Mouse (Mus musculus) limb, embryonic 10.5 days (tissue): ENCODE results near the gene Slc35b4. TPM values are rescaled to one million over a fixed set of nuclear protein-coding genes. Genes with fewer than 3 reads are reported as not detected.

ENCODE experiments used
- DNase-seq: peaks from one replicate; pipeline ENCODE4 v3.0.0-alpha.2; 2017; ENCODE audit warnings: low spot score
- H3K27ac ChIP-seq: fragments of 300-500 bp; sonication (generic); 2 replicates; pipeline ENCODE4 v1.5.1; 2016; ENCODE audit warnings: mild to moderate bottlenecking
- H3K27me3 ChIP-seq: fragments of 300-500 bp; sonication (generic); 2 replicates; pipeline ENCODE4 v1.6.1; 2016; ENCODE audit warnings: low read depth, mild to moderate bottlenecking; ENCODE audit not compliant: poor library complexity, severe bottlenecking
- H3K36me3 ChIP-seq: fragments of 300-500 bp; sonication (generic); 2 replicates; pipeline ENCODE4 v1.6.1; 2016; ENCODE audit warnings: mild to moderate bottlenecking, moderate library complexity
- H3K4me1 ChIP-seq: fragments of 300-500 bp; sonication (generic); 2 replicates; pipeline ENCODE4 v1.6.1; 2016
- H3K4me3 ChIP-seq: fragments of 300-500 bp; sonication (generic); 2 replicates; pipeline ENCODE4 v1.5.1; 2016; ENCODE audit warnings: mild to moderate bottlenecking, moderate library complexity
- H3K9me3 ChIP-seq: fragments of 300-500 bp; sonication (generic); replicated peaks from 2 replicates; pipeline ENCODE4 v1.6.1; 2016; ENCODE audit warnings: mild to moderate bottlenecking
- WGBS: fragments of 180-500 bp; shearing (Covaris S2); methylation state at CpG from one replicate; pipeline ENCODE4 v1.1.7; 2016; 5-methylcytosine and 5-hydroxymethylcytosine counted together
- polyA plus RNA-seq: library from polyadenylated mRNA; unstranded; fragments of >200 nt; fragmentation: Nextera tagmentation; extraction: Ambion mirVana; gene quantifications from 2 replicates; pipeline ENCODE4 v1.2.1, GENCODE M21; 2016

Slc35b4 gene
- polyA plus RNA-seq, 1 experiment from 2014 or later, result 40.1 TPM

DNA sequence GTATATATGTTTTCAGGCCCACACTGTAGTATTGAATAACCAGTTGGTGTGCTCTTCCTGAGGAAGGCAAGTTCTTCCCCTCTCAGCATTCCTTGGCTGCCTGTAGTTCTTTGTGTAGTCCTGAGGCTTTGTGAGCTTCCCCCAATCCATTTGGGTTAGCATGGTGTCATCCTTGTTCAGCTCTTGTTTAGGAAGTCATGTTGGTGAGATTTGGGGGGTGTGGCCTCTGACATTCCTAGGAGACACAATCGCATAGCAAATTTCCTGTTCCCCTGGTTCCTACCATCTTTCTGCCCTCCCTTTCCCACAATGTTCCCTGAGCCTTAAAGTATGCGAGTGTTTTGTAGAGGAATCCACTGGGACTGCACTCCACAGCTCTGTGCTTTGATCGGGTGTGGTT is 6.4 kb upstream of the Slc35b4 start:
- no peaks in the 10 kb centered on the region for H3K36me3 ChIP-seq
- no peak overlapping the region for H3K27ac ChIP-seq
- no peaks in the 10 kb centered on the region for H3K9me3 ChIP-seq
- no peak overlapping the region for H3K4me3 ChIP-seq
- no peak for DNase-seq
- H3K27me3 ChIP-seq, result no peaks in the 10 kb centered on the region
- WGBS, result 93% methylated on average over 3 of the region's 3 CpGs
- H3K4me1 ChIP-seq, result no peaks in the 10 kb centered on the region

DNA sequence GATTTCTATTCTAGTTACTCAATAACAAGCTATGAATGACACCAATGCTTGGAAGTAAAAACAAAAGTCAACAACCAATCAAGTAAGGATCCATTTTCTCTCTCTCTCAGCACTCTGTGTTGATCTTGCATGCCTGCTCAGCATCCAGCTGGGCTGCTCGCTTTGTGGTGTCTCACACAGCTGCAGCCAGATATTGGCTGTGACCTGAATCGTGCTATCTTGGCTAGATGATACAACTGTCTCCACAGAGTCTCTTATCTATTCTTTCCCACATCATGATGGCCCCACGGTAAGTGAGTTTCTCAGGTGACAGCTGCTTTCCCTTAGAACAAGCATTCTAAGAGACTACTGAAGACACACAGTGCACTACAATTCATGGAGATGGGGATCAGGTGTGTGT is 5.0 kb upstream of the Slc35b4 start:
- no peaks in the 10 kb centered on the region for H3K9me3 ChIP-seq
- 85% methylated on average over 3 of the region's 3 CpGs for WGBS
- no peak for DNase-seq

DNA sequence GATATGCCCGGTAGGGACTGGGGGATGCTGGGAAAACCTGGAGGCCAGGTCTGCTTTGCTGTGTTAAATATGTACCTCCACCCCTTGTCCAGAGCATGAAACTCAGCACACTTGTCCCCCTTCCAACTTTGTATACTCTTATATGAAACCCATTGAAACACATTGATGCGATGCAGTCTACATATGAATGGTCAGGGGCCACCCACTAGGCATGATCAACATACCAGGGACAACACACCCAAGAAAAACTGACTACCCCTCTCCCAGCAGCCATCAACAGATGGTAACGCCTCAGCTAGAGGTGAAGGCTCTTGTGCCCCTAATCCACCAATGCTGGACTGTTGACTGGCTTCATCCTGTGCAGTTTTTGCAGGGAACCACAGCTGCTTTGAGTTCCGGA is 3.0 kb upstream of the Slc35b4 start:
- Histone ChIP-seq H3K36me3 (no peaks in the 10 kb centered on the region), H3K9me3 (no peaks in the 10 kb centered on the region), H3K27ac (no peak overlapping the region), H3K27me3 (no peaks in the 10 kb centered on the region), H3K4me1 (peaks cover 9% of the 10 kb centered on the region), H3K4me3 (no peak overlapping the region)
- no peak for DNase-seq
- 77% methylated on average over 4 of the region's 4 CpGs for WGBS

More for the DNA sequence above, 5.0 kb upstream of the Slc35b4 start:
- Histone ChIP-seq H3K36me3 (no peaks in the 10 kb centered on the region), H3K27me3 (no peaks in the 10 kb centered on the region), H3K27ac (no peak overlapping the region), H3K4me1 (no peaks in the 10 kb centered on the region), H3K4me3 (no peak overlapping the region)

DNA sequence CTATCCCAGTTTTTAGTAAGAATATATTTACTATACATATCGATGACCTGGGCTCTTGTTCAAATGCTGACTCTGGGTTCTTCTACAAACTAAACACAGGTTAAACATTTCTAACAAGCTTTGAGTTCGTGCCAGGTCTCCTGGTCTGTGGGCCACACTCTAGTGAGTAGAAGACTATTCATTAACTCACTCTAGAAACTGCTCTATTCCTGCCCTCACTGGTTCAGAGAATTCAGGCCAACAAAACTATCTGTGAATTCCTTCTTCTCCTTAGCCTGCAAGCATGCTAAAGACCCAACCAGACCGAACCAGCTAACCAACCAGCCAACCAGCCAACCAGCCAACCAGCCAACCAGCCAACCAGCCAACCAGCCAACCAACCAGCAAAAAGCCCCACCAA is 2.1 kb upstream of the Slc35b4 start:
- no peak overlapping the region for H3K4me3 ChIP-seq
- H3K36me3 ChIP-seq, result no peaks in the 10 kb centered on the region
- DNase-seq, result no peak
- 89% methylated on average over 3 of the region's 3 CpGs for WGBS
- no peaks in the 10 kb centered on the region for H3K27me3 ChIP-seq
- no peaks in the 10 kb centered on the region for H3K9me3 ChIP-seq
- peaks cover 9% of the 10 kb centered on the region for H3K4me1 ChIP-seq
- H3K27ac ChIP-seq, result no peak overlapping the region

DNA sequence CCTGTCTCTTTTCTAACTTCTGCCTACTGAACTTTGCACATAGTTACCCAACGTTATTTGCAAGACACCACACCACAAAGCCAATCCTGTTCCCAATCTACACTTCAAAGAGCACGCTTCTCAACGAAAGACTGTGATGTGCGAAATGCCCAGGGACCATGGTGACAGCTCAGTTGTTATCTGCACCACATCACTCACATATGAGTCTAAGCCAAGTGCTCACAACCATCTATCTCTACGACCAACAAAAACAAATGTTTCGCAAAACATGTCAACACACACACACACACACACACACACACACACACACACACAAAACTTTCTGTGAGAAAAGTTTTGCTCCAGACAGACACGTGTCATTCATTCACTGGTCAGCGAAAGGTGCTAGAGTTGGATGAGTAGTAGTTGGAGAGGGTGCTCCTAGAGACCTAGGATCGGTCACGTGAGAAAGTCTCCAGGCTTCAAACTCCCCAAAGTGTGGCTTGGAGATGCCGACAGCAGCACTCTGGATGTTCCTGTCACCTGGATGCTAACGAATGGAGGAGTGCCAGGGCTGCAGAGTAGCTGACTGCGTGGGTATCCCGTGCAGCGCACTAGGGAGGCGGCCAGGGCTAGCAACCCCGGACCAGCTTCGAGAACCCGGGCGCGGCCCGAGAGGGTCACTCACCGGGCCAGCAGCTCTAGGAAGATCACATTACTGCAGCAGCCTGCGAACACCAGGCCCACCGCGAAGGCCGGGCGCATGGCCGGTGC is 624 bp downstream of the Slc35b4 start:
- Histone ChIP-seq H3K27me3 (no peaks in the 10 kb centered on the region), H3K9me3 (no peaks in the 10 kb centered on the region), H3K27ac (peak overlapping the region; percentile 90), H3K4me3 (peak overlapping the region; percentile 91), H3K4me1 (peaks cover 9% of the 10 kb centered on the region), H3K36me3 (peaks cover 4% of the 10 kb centered on the region; the same call in 1 of the 2 replicates)
- WGBS, result 2% methylated on average over 29 of the region's 29 CpGs
- DNase-seq, result no peak

DNA sequence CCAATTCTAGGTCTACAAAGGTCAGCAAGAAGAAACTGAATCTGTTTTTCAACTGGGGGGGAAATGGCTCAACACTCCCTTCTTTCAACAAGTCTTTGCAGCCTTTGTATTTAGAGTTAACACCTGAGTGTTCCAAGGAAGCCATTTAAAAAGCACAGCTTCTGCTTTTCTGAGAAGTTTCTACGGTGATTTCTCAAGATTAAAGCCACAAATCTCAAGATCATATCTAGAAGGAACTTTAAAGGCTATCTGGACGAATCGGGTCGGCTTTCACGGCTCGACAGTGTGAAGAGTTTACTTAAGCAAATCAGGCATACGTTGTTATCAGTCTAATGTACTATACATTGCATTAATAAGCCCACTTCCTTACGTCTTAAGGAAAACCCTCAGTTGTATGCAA is 2.2 kb downstream of the Slc35b4 start:
- WGBS, result 90% methylated on average over 8 of the region's 8 CpGs
- no peak for DNase-seq
- Histone ChIP-seq H3K4me3 (no peak overlapping the region), H3K9me3 (no peaks in the 10 kb centered on the region), H3K4me1 (peaks cover 9% of the 10 kb centered on the region), H3K36me3 (peaks cover 8% of the 10 kb centered on the region), H3K27ac (no peak overlapping the region), H3K27me3 (no peaks in the 10 kb centered on the region)

DNA sequence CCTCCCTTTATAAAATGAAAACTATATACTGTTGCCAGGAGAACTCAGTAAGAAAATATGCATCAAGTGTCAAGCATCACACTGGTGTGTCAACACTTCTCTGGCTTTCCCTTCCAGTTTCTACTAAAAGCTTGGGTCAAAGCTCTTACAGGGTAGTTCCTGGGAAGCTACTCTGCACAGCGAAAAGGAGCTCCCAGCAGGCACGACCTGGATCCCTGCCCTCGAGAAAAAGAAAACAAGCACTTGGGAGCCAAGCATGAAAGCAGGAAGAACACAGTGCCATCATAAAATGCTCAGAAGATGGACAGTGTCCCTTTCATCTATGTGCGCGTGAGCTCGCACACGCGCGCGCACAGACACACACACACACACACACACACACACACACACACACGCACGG is 3.7 kb downstream of the Slc35b4 start:
- peaks cover 9% of the 10 kb centered on the region for H3K4me1 ChIP-seq
- no peak overlapping the region for H3K27ac ChIP-seq
- no peaks in the 10 kb centered on the region for H3K9me3 ChIP-seq
- no peak for DNase-seq
- 88% methylated on average over 12 of the region's 12 CpGs for WGBS
- H3K27me3 ChIP-seq, result no peaks in the 10 kb centered on the region
- peaks cover 22% of the 10 kb centered on the region for H3K36me3 ChIP-seq
- H3K4me3 ChIP-seq, result no peak overlapping the region

DNA sequence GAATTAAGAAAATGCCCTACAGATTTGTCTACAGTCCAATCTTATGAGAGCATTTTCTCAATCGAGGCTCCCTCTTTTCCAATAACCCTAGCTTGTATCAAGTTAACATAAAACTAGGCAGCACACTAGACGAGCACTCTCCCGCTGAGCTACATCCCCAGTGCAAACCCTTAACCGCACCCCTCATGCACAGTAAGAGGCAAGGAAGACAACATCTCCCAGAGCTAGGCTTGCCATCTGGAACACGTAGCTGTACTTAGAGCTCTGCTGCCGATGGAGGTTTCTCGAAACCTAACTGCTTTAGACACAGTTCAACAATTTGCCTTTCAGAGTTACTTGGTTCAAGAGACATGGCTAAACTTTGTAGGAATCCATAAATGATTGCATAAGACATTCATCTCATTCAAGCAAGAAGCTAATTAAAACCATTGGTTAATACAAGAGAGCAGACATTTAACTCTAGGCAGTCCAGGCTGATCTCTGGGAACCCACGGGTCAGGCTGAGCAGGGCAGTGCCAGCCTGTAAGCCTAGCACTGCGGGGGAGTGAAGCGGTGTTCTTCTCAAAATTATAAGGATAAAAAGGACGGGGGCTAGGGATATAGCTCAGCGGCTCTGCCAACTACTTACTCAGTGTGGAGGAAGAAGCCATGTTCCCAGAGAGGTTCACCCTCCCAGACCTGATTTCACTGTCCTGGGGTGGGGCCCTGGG is 5.0 kb downstream of the Slc35b4 start:
- no peak for DNase-seq
- Histone ChIP-seq H3K36me3 (peaks cover 31% of the 10 kb centered on the region), H3K9me3 (no peaks in the 10 kb centered on the region), H3K27me3 (no peaks in the 10 kb centered on the region), H3K4me1 (peaks cover 9% of the 10 kb centered on the region), H3K4me3 (no peak overlapping the region), H3K27ac (no peak overlapping the region)
- 92% methylated on average over 12 of the region's 12 CpGs for WGBS

DNA sequence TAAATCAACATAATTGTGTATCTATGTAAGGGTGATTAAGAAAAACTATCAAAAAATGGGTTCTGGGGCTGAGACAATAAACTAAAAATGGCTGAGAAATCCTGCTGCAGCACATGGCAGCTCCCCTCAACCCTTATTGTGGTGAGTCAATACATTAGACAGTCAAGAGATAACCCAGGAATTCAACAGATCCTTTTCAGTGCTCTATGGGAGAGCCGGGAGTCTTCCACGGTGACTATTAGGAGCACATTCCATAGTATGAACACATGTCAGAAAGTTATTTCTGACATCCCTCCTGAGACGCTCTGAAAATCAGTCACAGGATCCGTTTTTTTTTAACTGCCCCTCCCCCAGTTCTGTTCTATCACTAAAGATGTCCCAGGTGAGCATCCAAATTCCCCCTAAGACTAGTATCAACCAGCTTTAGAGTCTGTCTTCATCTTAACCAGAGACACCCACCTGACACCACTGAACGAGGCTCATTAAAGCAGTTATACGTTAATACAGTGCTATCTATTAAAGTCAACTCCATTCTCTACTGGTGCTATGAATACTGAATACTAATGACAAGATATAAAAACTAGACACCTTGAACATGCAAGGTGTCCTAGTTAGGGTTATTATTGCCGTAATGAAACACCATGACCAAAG is 5.9 kb downstream of the Slc35b4 start:
- no peak for DNase-seq
- H3K36me3 ChIP-seq, result peaks cover 40% of the 10 kb centered on the region
- peaks cover 5% of the 10 kb centered on the region for H3K4me1 ChIP-seq
- H3K4me3 ChIP-seq, result no peak overlapping the region
- H3K27ac ChIP-seq, result no peak overlapping the region
- H3K9me3 ChIP-seq, result no peaks in the 10 kb centered on the region
- whole genome bisulfite sequencing, result 93% methylated on average over 7 of the region's 7 CpGs
- H3K27me3 ChIP-seq, result no peaks in the 10 kb centered on the region

DNA sequence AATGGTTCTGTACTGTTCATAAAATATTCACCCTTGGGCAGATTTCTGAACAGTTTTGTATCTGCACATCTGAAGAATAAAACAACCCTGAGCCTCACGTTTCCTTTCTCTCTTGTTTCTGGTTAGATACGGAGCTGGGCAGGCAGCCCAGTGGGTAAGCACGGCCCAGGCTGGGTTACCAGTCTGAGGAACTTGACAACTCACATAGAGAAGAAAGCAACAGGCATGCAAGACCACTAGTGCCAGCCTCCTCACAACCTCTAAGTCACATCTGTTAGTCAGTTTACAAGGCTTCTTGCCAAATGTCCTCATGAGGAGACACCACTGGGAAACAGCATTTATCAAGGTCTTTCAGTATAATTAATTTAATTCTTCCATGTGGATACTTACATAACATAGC is 8.1 kb downstream of the Slc35b4 start:
- H3K9me3 ChIP-seq, result no peaks in the 10 kb centered on the region
- H3K27me3 ChIP-seq, result no peaks in the 10 kb centered on the region
- no peaks in the 10 kb centered on the region for H3K4me1 ChIP-seq
- H3K27ac ChIP-seq, result no peak overlapping the region
- DNase-seq, result no peak
- WGBS, result 90% methylated on average over 3 of the region's 3 CpGs
- no peak overlapping the region for H3K4me3 ChIP-seq
- H3K36me3 ChIP-seq, result peaks cover 60% of the 10 kb centered on the region

DNA sequence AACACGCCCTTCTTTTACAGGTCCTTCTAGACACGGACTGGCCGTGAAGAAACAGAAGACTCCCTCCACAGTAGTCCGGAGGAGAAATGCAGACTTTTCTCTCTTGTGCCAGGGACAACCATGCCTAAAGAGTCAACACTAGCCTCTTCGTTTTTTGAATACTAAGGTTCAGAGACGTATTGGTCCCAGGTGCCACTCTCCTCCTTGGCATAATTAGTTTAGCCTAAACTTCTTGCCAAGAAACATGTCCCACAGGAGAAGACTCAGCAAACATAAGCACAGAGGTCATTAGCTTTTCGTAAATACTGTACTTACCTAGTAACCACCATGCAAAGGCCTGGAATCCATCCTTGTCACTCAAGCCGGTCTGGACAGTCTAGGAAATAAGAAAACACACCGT is 13.9 kb downstream of the Slc35b4 start:
- no peak overlapping the region for H3K27ac ChIP-seq
- H3K9me3 ChIP-seq, result no peaks in the 10 kb centered on the region
- WGBS, result 90% methylated on average over 9 of the region's 9 CpGs
- no peak for DNase-seq
- H3K4me3 ChIP-seq, result no peak overlapping the region
- no peaks in the 10 kb centered on the region for H3K27me3 ChIP-seq
- peaks cover 92% of the 10 kb centered on the region for H3K36me3 ChIP-seq
- no peaks in the 10 kb centered on the region for H3K4me1 ChIP-seq

DNA sequence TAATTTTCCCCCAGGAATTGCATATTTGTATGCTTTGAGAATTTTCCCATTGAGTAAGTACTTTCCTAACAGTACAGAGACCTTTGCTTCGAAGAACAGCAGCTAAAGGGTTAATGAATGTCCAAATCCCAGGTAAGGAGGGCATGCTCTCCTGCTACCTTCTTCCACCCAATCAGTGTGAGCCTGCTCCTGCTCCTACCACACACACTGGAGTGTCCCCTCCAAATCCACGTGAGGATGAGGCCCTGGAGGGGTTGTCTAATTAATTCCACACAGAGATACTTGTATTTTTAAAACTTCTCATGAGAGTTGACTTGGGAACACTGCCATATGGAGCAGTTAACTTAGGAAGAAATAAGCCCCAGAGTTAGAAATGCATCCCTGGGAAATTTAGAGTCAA is 14.3 kb downstream of the Slc35b4 start:
- WGBS, result 79% methylated on average over 2 of the region's 2 CpGs
- Histone ChIP-seq H3K4me3 (no peak overlapping the region), H3K27me3 (no peaks in the 10 kb centered on the region), H3K9me3 (no peaks in the 10 kb centered on the region), H3K4me1 (no peaks in the 10 kb centered on the region), H3K27ac (no peak overlapping the region), H3K36me3 (peaks cover 95% of the 10 kb centered on the region)
- DNase-seq, result no peak

DNA sequence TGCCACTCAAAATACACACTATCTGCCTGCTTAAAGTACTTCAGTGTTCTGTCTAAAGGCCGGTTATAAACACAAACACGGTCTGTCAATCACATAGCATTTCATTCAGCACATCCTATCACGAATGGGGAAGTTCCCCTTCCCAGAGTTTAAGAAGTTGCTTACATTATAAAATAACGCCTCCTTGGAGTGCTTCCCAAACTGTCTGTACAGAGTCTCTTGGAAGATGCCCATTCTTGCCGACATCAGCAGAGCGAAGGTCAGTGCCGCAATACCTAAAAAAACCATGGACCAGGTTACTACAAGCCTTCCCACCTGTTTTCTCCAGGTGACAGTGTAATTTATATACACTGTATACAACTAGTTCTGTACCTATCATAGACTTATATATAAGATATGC is 15.4 kb downstream of the Slc35b4 start:
- Histone ChIP-seq H3K9me3 (no peaks in the 10 kb centered on the region), H3K27ac (no peak overlapping the region), H3K27me3 (no peaks in the 10 kb centered on the region), H3K4me3 (no peak overlapping the region), H3K4me1 (peaks cover 5% of the 10 kb centered on the region; the same call in 1 of the 2 replicates), H3K36me3 (peaks cover 95% of the 10 kb centered on the region)
- DNase-seq, result no peak
- WGBS, result 96% methylated on average over 7 of the region's 7 CpGs
